Mouse (Mus musculus): ENCODE data around the gene Ampd3. TPM values are rescaled to one million over a fixed set of nuclear protein-coding genes. Genes with fewer than 3 reads are reported as not detected.
A peak's percentile ranks its signal among the peaks of the same experiment; 100 is the strongest.

The Ampd3 gene
- polyA plus RNA-seq, 1 experiment: 4.5 TPM

GRCm38 (mm10) chr7:110782845-110783478 lies 15.0 kb downstream of the Ampd3 start:
- H3K27me3 ChIP-seq (ENCODE audit: control insufficient read depth, insufficient read depth, insufficient read length): no peaks in the 10 kb centered on the region
- peaks cover 13% of the 10 kb centered on the region for H3K79me3 ChIP-seq (ENCODE audit: low read depth)
- no peak overlapping the region for H3K4me3 ChIP-seq (ENCODE audit: insufficient read depth, poor library complexity, severe bottlenecking)
- H3K36me3 ChIP-seq (ENCODE audit: control insufficient read depth, insufficient read depth): peaks cover 7% of the 10 kb centered on the region
- no peak for TF ChIP-seq CTCF (IDR thresholded peaks at IDR 0.05; ENCODE audit: control insufficient read depth, insufficient read depth, insufficient read length)
- no peak for TF ChIP-seq FOSL1 (IDR thresholded peaks at IDR 0.05; ENCODE audit: insufficient read depth, low read length, poor library complexity, severe bottlenecking)
- no peak for TF ChIP-seq MAX (IDR thresholded peaks at IDR 0.05)
- no peak for TF ChIP-seq CEBPB (IDR thresholded peaks at IDR 0.05; ENCODE audit: low read depth)
- TF ChIP-seq MYOD1 (IDR thresholded peaks at IDR 0.05; ENCODE audit: control insufficient read depth, insufficient read length, low read depth): no peak
- TF ChIP-seq USF1 (IDR thresholded peaks at IDR 0.05; ENCODE audit: low read depth): no peak
- TF ChIP-seq MYOG (IDR thresholded peaks at IDR 0.05; ENCODE audit: control insufficient read depth, extremely low read depth, insufficient read length): no peak
- no peak overlapping the region for H3ac ChIP-seq (ENCODE audit: control insufficient read depth, insufficient read length, low read depth)
- H3K79me2 ChIP-seq (ENCODE audit: control insufficient read depth, insufficient read depth): peaks cover 60% of the 10 kb centered on the region

GRCm38 (mm10) chr7:110784965-110785364 lies 17.0 kb downstream of the Ampd3 start:
- no peak for TF ChIP-seq USF1 (IDR thresholded peaks at IDR 0.05; ENCODE audit: low read depth)
- TF ChIP-seq MYOD1 (IDR thresholded peaks at IDR 0.05; ENCODE audit: control insufficient read depth, insufficient read length, low read depth): peak; percentile 93
- Histone ChIP-seq H3K36me3 (ENCODE audit: control insufficient read depth, insufficient read depth) (peaks cover 18% of the 10 kb centered on the region), H3K79me3 (ENCODE audit: low read depth) (peaks cover 8% of the 10 kb centered on the region)

GRCm38 (mm10) chr7:110785741-110786146 lies 17.7 kb downstream of the Ampd3 start:
- no peak overlapping the region for H3K4me3 ChIP-seq (ENCODE audit: insufficient read depth, poor library complexity, severe bottlenecking)
- H3ac ChIP-seq (ENCODE audit: control insufficient read depth, insufficient read length, low read depth): no peak overlapping the region
- H3K79me3 ChIP-seq (ENCODE audit: low read depth): peaks cover 8% of the 10 kb centered on the region
- H3K79me2 ChIP-seq (ENCODE audit: control insufficient read depth, insufficient read depth): peaks cover 49% of the 10 kb centered on the region
- no peaks in the 10 kb centered on the region for H3K27me3 ChIP-seq (ENCODE audit: control insufficient read depth, insufficient read depth, insufficient read length)
- peaks cover 23% of the 10 kb centered on the region for H3K36me3 ChIP-seq (ENCODE audit: control insufficient read depth, insufficient read depth)
- no peak for TF ChIP-seq CTCF (IDR thresholded peaks at IDR 0.05; ENCODE audit: control insufficient read depth, insufficient read depth, insufficient read length)
- no peak for TF ChIP-seq FOSL1 (IDR thresholded peaks at IDR 0.05; ENCODE audit: insufficient read depth, low read length, poor library complexity, severe bottlenecking)
- TF ChIP-seq USF1 (IDR thresholded peaks at IDR 0.05; ENCODE audit: low read depth): no peak
- TF ChIP-seq MYOD1 (IDR thresholded peaks at IDR 0.05; ENCODE audit: control insufficient read depth, insufficient read length, low read depth): no peak
- TF ChIP-seq MYOG (IDR thresholded peaks at IDR 0.05; ENCODE audit: control insufficient read depth, extremely low read depth, insufficient read length): no peak
- no peak for TF ChIP-seq MAX (IDR thresholded peaks at IDR 0.05)
- TF ChIP-seq CEBPB (IDR thresholded peaks at IDR 0.05; ENCODE audit: low read depth): no peak

More at GRCm38 (mm10) chr7:110784965-110785364, 17.0 kb downstream of the Ampd3 start:
- no peak overlapping the region for H3ac ChIP-seq (ENCODE audit: control insufficient read depth, insufficient read length, low read depth)
- H3K4me3 ChIP-seq (ENCODE audit: insufficient read depth, poor library complexity, severe bottlenecking): no peak overlapping the region
- H3K27me3 ChIP-seq (ENCODE audit: control insufficient read depth, insufficient read depth, insufficient read length): no peaks in the 10 kb centered on the region
- H3K79me2 ChIP-seq (ENCODE audit: control insufficient read depth, insufficient read depth): peaks cover 52% of the 10 kb centered on the region

GRCm38 (mm10) chr7:110787310-110787709 lies 19.3 kb downstream of the Ampd3 start:
- peaks cover 23% of the 10 kb centered on the region for H3K36me3 ChIP-seq (ENCODE audit: control insufficient read depth, insufficient read depth)
- no peak overlapping the region for H3ac ChIP-seq (ENCODE audit: control insufficient read depth, insufficient read length, low read depth)
- H3K27me3 ChIP-seq (ENCODE audit: control insufficient read depth, insufficient read depth, insufficient read length): no peaks in the 10 kb centered on the region
- TF ChIP-seq CTCF (IDR thresholded peaks at IDR 0.05; ENCODE audit: control insufficient read depth, insufficient read depth, insufficient read length) (no peak), FOSL1 (IDR thresholded peaks at IDR 0.05; ENCODE audit: insufficient read depth, low read length, poor library complexity, severe bottlenecking) (no peak), MAX (IDR thresholded peaks at IDR 0.05) (no peak), MYOD1 (IDR thresholded peaks at IDR 0.05; ENCODE audit: control insufficient read depth, insufficient read length, low read depth) (no peak), CEBPB (IDR thresholded peaks at IDR 0.05; ENCODE audit: low read depth) (no peak)
- H3K4me3 ChIP-seq (ENCODE audit: insufficient read depth, poor library complexity, severe bottlenecking): no peak overlapping the region
- H3K79me2 ChIP-seq (ENCODE audit: control insufficient read depth, insufficient read depth): peaks cover 41% of the 10 kb centered on the region
- H3K79me3 ChIP-seq (ENCODE audit: low read depth): peaks cover 8% of the 10 kb centered on the region

GRCm38 (mm10) chr7:110790878-110791277 lies 22.9 kb downstream of the Ampd3 start:
- Histone ChIP-seq H3K36me3 (ENCODE audit: control insufficient read depth, insufficient read depth) (peaks cover 26% of the 10 kb centered on the region), H3K79me3 (ENCODE audit: low read depth) (peaks cover 5% of the 10 kb centered on the region), H3K27me3 (ENCODE audit: control insufficient read depth, insufficient read depth, insufficient read length) (no peaks in the 10 kb centered on the region), H3K4me3 (ENCODE audit: insufficient read depth, poor library complexity, severe bottlenecking) (no peak overlapping the region), H3K79me2 (ENCODE audit: control insufficient read depth, insufficient read depth) (peaks cover 28% of the 10 kb centered on the region), H3ac (ENCODE audit: control insufficient read depth, insufficient read length, low read depth) (no peak overlapping the region)
- TF ChIP-seq MYOD1 (IDR thresholded peaks at IDR 0.05; ENCODE audit: control insufficient read depth, insufficient read length, low read depth) (no peak), CEBPB (IDR thresholded peaks at IDR 0.05; ENCODE audit: low read depth) (no peak), MAX (IDR thresholded peaks at IDR 0.05) (no peak), FOSL1 (IDR thresholded peaks at IDR 0.05; ENCODE audit: insufficient read depth, low read length, poor library complexity, severe bottlenecking) (no peak), CTCF (IDR thresholded peaks at IDR 0.05; ENCODE audit: control insufficient read depth, insufficient read depth, insufficient read length) (no peak), USF1 (IDR thresholded peaks at IDR 0.05; ENCODE audit: low read depth) (no peak), MYOG (IDR thresholded peaks at IDR 0.05; ENCODE audit: control insufficient read depth, extremely low read depth, insufficient read length) (no peak)

- H3K27me3 ChIP-seq (ENCODE audit: control insufficient read depth, insufficient read depth, insufficient read length): no peaks in the 10 kb centered on the region
These were observed 24.2 kb downstream of the Ampd3 start for GRCm38 (mm10) chr7:110792201-110792600.

More at GRCm38 (mm10) chr7:110792201-110792600, 24.2 kb downstream of the Ampd3 start:
- no peak for TF ChIP-seq MYOD1 (IDR thresholded peaks at IDR 0.05; ENCODE audit: control insufficient read depth, insufficient read length, low read depth)
- no peak for TF ChIP-seq CEBPB (IDR thresholded peaks at IDR 0.05; ENCODE audit: low read depth)
- no peak for TF ChIP-seq USF1 (IDR thresholded peaks at IDR 0.05; ENCODE audit: low read depth)
- TF ChIP-seq MYOG (IDR thresholded peaks at IDR 0.05; ENCODE audit: control insufficient read depth, extremely low read depth, insufficient read length): no peak
- no peak for TF ChIP-seq MAX (IDR thresholded peaks at IDR 0.05)
- no peak for TF ChIP-seq FOSL1 (IDR thresholded peaks at IDR 0.05; ENCODE audit: insufficient read depth, low read length, poor library complexity, severe bottlenecking)
- no peak for TF ChIP-seq CTCF (IDR thresholded peaks at IDR 0.05; ENCODE audit: control insufficient read depth, insufficient read depth, insufficient read length)
- peaks cover 16% of the 10 kb centered on the region for H3K79me2 ChIP-seq (ENCODE audit: control insufficient read depth, insufficient read depth)
- peaks cover 5% of the 10 kb centered on the region for H3K79me3 ChIP-seq (ENCODE audit: low read depth)
- H3K36me3 ChIP-seq (ENCODE audit: control insufficient read depth, insufficient read depth): peaks cover 24% of the 10 kb centered on the region
- H3K4me3 ChIP-seq (ENCODE audit: insufficient read depth, poor library complexity, severe bottlenecking): no peak overlapping the region
- no peak overlapping the region for H3ac ChIP-seq (ENCODE audit: control insufficient read depth, insufficient read length, low read depth)

All from C2C12 (cell line).